Mouse (Mus musculus) macrophage (primary cell): ENCODE measurements at regions not wholly inside any gene's neighbourhood (a gene's known extent, or its start where the extent isn't known, plus 50 kb on each side); places are given as distances from the start of the nearest gene placed in this dataset.

ENCODE experiments used
- H3K27ac ChIP-seq: fragments of 350-480 bp; formaldehyde crosslinking; 2 replicates; pipeline ENCODE4 v1.9.0; 2021
- H3K36me3 ChIP-seq: fragments of 350-480 bp; formaldehyde crosslinking; 2 replicates; pipeline ENCODE4 v1.9.0; 2021; ENCODE audit errors: inconsistent target
- H3K4me3 ChIP-seq: fragments of 350-480 bp; formaldehyde crosslinking; 2 replicates; pipeline ENCODE4 v1.9.0; 2021; ENCODE audit errors: inconsistent target
- H3K79me2 ChIP-seq: fragments of 350-480 bp; formaldehyde crosslinking; 2 replicates; pipeline ENCODE4 v1.9.0; 2021; ENCODE audit errors: inconsistent target
- WGBS: methylation state at CpG from one replicate; pipeline ENCODE4 v1.1.7; 2026; ENCODE audit warnings: inconsistent platforms; ENCODE audit not compliant: missing documents; 5-methylcytosine and 5-hydroxymethylcytosine counted together

DNA sequence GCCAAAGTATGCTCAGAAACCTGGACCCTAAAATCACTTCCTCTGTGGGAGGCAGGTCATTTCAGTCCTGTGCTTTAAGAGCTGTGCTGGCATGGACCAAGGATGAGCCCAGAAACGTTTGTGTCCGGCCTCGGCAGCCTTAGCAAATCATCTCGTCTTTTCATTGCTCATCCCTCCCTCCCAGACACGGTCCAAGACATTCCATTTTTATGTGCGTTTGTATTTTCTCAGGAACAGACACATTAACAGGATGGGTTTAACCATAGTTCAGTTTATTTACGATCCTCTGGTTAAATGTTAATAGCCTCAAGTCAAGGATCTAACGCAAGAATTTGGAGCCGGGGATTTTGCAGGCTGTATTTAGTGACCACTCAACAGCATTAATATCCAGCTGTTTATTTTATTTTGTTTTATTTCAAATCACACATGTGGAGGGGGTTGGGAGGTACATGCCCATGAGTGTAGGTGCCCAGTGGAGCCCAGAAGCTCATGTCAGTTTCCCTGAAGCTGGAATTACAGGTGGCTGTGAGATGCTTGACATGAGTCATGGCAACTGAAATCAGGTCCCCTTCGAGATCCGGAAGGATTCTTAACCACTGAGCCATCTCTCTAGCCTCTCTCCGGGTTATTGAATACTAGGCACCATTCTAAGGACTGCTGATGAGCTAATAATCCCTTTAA is 212.1 kb upstream of the Gm5148 start:
- Histone ChIP-seq H3K79me2 (no peaks in the 10 kb centered on the region), H3K36me3 (no peaks in the 10 kb centered on the region), H3K27ac (no peak overlapping the region), H3K4me3 (no peak overlapping the region)
- WGBS: 93% methylated on average over 12 of the region's 12 CpGs

- Histone ChIP-seq H3K36me3 (no peaks in the 10 kb centered on the region), H3K4me3 (no peak overlapping the region), H3K27ac (no peak overlapping the region), H3K79me2 (no peaks in the 10 kb centered on the region)
- WGBS: 18% methylated on average over 9 of the region's 10 CpGs
Observed at GRCm38 (mm10) chr3:37934905-37935708, 210.8 kb upstream of the Gm5148 start.

DNA sequence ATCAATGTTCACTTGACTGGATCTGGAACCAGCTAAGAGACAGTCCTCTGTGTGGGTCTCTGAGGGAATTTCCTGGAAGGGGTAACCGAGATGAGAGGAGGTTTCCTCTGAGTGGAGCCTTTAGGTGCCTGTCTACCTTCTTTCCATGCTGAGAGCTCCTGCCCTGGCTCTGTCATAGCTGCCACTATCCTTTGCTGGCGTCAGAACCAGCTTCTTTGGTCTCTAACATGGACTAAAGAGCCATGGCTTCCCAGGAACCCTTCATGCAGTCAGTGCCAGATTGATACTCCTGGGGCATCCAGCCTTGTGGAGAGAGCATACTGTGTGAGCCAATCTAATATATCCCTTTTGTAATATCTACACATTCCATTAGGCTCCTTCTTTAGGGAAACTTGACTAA is 209.9 kb upstream of the Gm5148 start:
- Histone ChIP-seq H3K36me3 (no peaks in the 10 kb centered on the region), H3K27ac (no peak overlapping the region), H3K4me3 (no peak overlapping the region), H3K79me2 (no peaks in the 10 kb centered on the region)
- 82% methylated on average over 2 of the region's 2 CpGs for WGBS

DNA sequence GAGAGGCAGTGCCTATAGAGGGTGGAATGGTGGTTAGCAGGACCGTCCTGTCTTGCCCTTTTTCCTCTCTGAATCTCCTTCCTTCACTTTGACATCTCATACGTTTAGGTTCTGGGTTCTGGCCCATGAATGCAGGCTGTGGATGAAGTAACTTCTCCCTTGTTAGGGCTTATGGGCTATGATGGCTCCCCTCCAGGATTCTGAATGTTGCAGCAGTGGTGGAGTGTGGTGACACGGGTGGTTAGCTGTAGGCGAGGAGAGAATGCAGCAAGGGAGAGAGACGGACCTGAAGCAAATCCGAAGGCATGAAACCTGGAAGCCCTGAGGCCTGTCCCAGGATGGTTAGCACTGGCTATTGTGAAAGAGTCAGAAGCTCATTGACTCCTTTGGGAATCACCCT is 204.4 kb upstream of the Gm5148 start:
- no peaks in the 10 kb centered on the region for H3K36me3 ChIP-seq
- no peaks in the 10 kb centered on the region for H3K79me2 ChIP-seq
- 86% methylated on average over 5 of the region's 6 CpGs for WGBS
- no peak overlapping the region for H3K27ac ChIP-seq
- H3K4me3 ChIP-seq: no peak overlapping the region

DNA sequence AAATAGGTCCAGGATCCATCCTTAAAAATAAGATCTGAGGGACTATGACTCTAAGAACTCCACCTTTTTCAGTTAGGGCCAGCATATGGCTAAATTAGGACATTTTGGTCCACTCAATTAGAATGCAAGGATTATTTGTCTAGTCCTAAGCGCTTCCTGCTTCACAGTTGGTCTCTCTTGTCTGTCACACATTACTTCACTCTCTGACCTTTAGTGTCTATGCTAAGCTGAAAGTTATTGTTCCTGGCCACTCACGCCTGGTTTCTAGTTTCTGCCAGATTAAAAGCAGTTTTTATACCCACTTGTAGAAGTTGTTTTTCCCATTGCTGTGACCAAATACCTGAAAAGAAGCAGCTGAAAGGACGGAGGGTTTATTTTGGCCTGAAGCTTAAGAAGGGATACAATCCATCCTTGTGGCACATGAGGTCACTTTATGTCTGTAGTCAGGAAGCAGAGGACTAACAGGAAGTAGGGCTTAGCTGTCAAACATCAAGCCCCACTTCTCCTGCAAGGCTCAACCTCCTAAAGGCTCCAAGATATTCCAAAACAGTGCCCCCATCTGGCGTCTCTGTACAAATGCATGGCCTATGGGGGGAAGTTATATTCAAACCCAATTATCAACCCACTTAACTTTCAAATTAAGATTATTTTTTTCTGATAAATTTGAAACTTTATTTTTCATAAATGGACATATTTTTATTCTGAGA is 195.3 kb upstream of the Gm5148 start:
- no peaks in the 10 kb centered on the region for H3K79me2 ChIP-seq
- H3K27ac ChIP-seq: no peak overlapping the region
- no peaks in the 10 kb centered on the region for H3K36me3 ChIP-seq
- H3K4me3 ChIP-seq: no peak overlapping the region
- 77% methylated on average over 4 of the region's 4 CpGs for WGBS

DNA sequence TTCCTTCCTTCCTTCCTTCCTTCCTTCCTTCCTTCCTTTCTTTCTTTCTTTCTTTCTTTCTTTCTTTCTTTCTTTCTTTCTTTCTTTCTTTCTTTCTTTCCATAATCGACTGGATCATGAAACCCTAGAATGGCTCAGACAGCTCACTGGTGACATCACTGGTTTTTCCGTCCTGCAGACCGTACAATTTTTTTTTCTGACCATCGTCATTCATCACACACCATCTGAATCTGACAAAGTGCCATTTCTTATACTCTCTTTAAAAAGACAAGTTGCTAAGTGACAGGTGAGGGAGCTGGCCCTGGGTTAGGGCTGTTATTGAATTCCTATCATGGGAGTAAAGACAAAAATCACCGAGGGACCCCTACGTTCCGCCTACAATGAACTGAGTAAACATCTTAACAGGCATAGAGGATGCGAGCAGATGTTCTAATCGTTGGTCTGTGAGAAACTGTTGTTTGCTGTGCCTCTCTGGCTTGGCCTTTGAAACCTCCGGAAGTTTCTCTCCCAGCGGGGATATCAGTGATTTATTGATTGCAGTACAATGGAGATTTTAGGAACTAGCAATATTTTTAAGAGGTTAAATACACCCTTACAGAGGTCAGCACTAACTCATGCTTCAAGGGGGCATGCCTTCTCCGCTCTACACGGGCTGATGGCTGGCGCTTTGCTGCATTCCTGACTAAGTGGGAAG is 192.6 kb upstream of the Gm5148 start:
- WGBS: 90% methylated on average over 14 of the region's 14 CpGs
- Histone ChIP-seq H3K79me2 (no peaks in the 10 kb centered on the region), H3K36me3 (no peaks in the 10 kb centered on the region), H3K4me3 (no peak overlapping the region), H3K27ac (no peak overlapping the region)

- H3K4me3 ChIP-seq: no peak overlapping the region
- 97% methylated on average over 3 of the region's 3 CpGs for WGBS
- no peaks in the 10 kb centered on the region for H3K36me3 ChIP-seq
- no peak overlapping the region for H3K27ac ChIP-seq
- H3K79me2 ChIP-seq: no peaks in the 10 kb centered on the region
Observed at GRCm38 (mm10) chr3:37916281-37916680, 192.0 kb upstream of the Gm5148 start.

DNA sequence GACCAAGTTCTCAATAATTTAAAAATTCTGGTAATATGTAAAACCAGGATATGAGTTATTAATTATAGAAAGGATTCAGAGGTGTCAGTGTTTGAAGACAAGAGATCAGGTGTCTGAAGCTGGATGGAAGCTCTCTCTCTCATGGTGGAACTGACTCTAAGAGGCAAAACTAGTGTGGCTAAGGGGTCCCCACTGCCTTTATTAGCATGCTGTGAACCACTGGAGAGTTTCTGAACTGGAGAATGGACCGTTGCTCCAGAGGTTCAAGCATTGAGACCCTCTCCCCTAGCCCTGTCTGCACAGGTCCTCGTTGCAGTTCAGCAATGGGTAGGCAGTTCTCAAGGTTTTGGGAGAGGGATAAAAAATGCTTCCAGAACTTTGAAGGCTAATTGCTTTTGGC is 191.4 kb upstream of the Gm5148 start:
- Histone ChIP-seq H3K27ac (no peak overlapping the region), H3K4me3 (no peak overlapping the region), H3K79me2 (no peaks in the 10 kb centered on the region), H3K36me3 (no peaks in the 10 kb centered on the region)
- 84% methylated on average over 2 of the region's 2 CpGs for WGBS

- H3K27ac ChIP-seq: no peak overlapping the region
- no peak overlapping the region for H3K4me3 ChIP-seq
- H3K36me3 ChIP-seq: no peaks in the 10 kb centered on the region
- H3K79me2 ChIP-seq: no peaks in the 10 kb centered on the region
- WGBS: 96% methylated on average over 2 of the region's 2 CpGs
Observed at GRCm38 (mm10) chr3:37914136-37914535, 189.8 kb upstream of the Gm5148 start.

GRCm38 (mm10) chr3:37909821-37910220 is 185.5 kb upstream of the Gm5148 start:
- H3K4me3 ChIP-seq: no peak overlapping the region
- H3K36me3 ChIP-seq: no peaks in the 10 kb centered on the region
- 98% methylated on average over 4 of the region's 4 CpGs for WGBS
- H3K27ac ChIP-seq: no peak overlapping the region
- no peaks in the 10 kb centered on the region for H3K79me2 ChIP-seq

GRCm38 (mm10) chr3:37909008-37909407 is 184.7 kb upstream of the Gm5148 start:
- no peaks in the 10 kb centered on the region for H3K79me2 ChIP-seq
- no peak overlapping the region for H3K27ac ChIP-seq
- no peak overlapping the region for H3K4me3 ChIP-seq
- WGBS: 81% methylated on average over 2 of the region's 2 CpGs
- no peaks in the 10 kb centered on the region for H3K36me3 ChIP-seq

- Histone ChIP-seq H3K27ac (no peak overlapping the region), H3K36me3 (no peaks in the 10 kb centered on the region), H3K4me3 (no peak overlapping the region), H3K79me2 (no peaks in the 10 kb centered on the region)
- 91% methylated on average over 6 of the region's 6 CpGs for WGBS
Observed at GRCm38 (mm10) chr3:37908456-37908855, 184.2 kb upstream of the Gm5148 start.

DNA sequence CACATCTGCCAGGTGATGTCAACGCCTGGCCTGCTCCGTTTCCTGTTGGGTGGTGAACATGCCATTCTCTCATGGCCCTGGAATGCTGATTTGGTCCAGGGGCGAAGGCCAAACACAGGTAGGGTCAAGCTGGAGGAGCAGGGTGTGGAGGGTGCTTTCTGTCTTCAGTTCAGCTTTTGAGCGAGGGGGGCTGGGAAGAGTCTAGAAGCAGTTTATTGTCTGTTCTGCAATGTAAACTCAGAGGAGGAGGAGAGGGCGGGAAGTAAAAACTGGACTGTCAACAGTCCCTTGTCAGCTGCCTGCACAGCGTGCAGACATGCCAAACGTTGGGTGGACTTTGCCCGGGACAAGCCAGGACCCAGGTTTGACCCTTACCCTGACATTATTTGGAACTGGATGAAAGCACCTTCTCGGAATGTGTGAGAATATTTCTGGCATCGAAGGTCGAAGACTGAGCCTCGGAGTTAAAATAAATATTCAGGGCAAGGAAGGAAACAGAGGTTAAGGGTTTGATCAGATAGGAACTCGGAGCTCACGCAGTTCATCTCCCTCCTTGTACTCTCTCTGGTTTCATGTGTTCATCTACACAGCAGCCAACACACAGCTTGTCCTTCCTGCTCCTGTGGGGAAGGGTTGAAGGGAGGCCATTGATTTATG is 183.3 kb upstream of the Gm5148 start:
- Histone ChIP-seq H3K4me3 (no peak overlapping the region), H3K79me2 (no peaks in the 10 kb centered on the region), H3K36me3 (no peaks in the 10 kb centered on the region), H3K27ac (no peak overlapping the region)
- WGBS: 40% methylated on average over 14 of the region's 14 CpGs

DNA sequence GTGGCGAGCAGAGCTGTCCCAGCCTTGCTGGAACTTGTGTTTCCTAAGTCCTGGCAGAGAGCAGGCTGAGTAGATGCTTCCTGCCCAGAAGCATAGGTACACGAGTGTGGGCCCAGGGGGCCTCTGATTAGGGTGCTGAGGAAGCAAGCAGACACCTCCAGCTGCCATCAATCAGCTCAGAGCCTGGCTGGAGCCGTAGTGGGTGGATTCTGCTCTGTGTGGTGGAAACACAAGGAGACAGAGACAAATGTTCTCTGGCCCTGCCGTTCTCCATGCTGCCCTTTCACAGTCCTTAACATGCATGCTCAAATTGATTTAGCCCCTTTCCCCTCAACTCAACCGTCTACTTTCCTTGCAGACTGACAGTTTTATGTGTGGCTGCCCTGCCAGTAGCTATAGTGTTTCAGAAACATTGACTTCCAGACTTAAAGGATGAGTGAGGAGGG is 182.5 kb upstream of the Gm5148 start:
- Histone ChIP-seq H3K36me3 (no peaks in the 10 kb centered on the region), H3K4me3 (no peak overlapping the region), H3K79me2 (no peaks in the 10 kb centered on the region), H3K27ac (no peak overlapping the region)
- 30% methylated on average over 5 of the region's 5 CpGs for WGBS
